Mouse (Mus musculus): Measurements from ENCODE around the gene Gpa33.

Gene Gpa33

DNA sequence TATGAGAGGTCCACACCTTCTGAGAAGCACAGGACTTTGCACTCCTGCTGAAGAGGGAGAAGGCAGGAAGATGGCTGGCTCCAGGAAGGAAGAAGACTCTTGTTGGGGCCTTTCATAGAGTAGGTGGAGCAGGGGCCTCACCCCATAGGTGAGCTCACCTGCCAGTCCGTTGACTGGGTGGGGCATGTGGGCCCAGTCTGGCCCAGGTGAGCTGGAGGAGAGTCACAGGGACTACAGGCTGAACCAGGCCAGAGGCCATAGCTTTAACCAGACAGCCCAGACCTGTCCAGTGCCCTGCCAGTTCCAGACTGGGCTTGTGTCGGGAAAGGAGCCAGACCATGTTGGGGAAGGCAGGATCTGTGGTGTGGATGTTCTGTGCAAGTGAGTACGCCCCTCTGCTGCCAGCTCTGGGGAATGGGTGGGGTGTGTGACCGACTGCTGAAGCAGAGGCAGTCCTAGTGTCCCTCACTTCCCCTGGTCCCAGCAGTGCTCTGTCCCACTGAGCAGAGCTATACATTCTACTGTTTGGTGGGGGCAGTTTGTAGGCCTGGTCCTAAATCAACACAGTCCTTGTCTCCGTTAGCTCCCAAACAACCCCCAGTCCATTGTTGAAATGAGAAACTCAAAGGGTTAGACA lies at the start of gene Gpa33:
TSS of gene Gpa33 (plus strand) at position 15 of the 637 bp plus-strand sequence.
- DNase-seq: no peak

DNA sequence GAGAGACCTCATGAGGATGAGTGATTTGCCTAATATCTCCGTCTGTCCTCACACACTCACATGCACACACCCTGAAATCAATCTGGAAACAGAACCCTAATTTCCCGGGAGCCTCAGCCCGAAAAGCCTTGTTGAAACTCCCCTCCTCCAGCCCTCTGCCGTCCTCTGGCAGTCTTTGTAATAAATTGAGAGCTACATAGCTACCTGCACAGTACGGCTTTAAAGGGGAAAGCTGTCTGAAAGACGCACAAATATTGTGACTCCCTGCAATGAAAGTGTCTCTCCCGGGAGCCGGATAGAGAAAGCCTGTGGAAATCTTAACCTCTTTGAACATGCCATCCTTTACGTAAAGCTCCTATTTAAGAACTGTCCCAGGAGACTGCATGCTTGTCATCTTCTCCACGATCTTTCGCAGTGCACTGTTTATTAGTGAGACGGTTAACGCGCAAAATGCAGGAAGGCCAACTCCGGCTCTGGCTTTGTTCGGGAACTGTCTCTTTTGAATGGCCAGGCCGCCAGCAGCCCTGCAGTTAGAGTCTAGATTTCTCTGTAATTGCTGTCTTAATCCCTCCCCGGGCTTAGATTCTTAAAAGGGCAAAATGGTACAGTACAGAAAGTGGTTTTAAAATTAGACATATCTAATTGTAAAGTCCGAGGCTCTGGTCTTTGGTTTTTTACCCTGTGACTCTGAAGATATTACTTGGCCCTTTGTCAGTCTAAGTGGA lies 41.4 kb upstream of the Gpa33 start:
- no peak for DNase-seq

DNA sequence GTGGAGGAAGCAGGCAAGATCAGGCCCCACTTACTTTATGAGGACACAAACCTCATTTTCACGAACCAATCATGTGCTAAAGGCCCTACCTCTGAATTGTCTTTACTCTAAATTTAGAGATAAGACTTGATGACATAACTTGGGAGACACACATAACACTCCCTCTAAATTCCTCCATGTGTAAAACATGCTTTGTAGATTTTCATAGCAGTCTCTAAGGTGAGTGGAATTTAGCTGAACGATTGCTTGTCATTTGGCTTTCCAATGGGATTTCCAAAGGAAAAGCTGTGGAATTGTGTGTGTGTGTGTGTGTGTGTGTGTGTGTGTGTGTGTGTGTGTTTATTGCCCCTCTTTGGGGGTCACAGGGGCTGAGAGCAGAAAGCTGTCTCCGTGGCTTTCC lies 40.7 kb upstream of the Gpa33 start:
- no peak for DNase-seq

DNA sequence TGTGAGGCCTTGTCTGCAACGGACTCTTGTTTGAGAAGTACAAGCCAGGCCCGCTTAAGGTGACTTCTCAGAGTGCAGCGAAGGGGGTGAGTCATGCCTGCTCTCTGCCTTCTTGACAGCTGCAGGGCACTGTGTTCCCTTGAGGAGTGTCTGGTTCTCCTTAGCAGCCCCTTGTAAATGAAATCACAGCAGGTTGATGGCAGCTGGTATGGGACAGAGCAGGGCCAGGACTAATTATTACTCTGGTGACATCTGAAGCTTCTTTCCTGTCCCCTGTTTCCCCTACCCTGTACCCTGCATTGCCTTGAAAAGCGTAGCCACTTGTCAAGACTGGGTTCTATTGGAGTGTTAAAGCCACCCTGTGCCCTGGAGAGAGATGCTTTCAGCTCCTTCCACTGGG lies 40.3 kb upstream of the Gpa33 start:
- DNase-seq: no peak

DNA sequence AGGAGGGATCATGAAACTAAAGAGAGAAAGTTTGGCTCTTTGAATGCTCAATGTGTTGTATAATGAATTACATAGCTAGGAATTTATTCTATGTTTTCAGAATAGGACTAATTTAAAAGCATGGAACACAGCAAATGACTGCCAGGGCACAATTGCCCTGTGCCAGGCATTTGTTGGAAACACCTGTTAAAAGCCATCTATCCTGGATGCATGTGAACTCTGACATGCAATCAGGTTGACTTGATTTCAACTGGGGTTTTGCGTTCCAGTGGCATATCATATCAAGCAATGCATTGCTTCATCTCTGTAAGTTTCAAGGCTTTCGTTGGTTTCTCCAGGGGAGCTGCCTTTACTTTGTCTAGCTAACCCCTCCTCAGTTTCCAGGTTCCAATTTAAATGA lies 39.7 kb upstream of the Gpa33 start:
- DNase-seq: no peak

DNA sequence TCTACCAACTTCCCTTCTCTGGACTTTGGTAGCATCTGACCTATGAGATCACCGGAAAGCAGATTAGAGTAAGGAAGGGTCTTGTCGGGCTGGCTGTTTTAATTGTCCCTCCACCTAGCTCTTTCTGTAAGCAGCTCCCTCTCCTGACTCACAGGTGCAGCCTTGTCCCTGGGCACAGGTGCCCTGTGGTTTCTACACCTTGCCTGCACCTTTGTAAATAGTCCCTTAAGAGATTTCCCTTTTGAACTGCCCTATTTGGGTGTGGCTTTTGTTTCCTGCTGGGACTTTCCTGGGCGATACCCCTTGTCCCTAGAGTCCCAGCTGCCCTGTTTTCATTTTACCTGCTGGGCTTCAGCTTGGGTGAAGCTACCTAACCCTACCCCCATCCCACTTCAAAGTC lies 35.6 kb upstream of the Gpa33 start:
- DNase-seq: no peak

DNA sequence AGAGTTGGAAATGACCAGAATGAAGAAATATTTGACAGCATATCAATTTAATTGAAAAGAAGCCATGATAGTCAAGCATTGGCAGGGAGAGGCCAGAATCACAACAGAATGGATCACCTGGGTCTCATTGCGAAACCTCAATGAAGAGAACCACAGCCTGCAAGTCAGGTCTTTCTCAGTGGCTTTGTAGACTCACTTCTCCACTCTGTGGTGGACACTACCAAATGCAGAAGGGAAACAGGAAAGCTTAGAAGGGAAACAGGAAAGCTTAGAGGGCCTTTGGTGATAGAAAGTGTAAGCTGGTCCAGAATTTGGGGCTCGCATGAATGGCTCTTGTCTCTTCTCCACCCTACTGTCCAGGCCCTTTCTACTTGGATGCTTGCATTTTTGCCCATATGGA lies 31.9 kb upstream of the Gpa33 start:
- DNase-seq: no peak

DNA sequence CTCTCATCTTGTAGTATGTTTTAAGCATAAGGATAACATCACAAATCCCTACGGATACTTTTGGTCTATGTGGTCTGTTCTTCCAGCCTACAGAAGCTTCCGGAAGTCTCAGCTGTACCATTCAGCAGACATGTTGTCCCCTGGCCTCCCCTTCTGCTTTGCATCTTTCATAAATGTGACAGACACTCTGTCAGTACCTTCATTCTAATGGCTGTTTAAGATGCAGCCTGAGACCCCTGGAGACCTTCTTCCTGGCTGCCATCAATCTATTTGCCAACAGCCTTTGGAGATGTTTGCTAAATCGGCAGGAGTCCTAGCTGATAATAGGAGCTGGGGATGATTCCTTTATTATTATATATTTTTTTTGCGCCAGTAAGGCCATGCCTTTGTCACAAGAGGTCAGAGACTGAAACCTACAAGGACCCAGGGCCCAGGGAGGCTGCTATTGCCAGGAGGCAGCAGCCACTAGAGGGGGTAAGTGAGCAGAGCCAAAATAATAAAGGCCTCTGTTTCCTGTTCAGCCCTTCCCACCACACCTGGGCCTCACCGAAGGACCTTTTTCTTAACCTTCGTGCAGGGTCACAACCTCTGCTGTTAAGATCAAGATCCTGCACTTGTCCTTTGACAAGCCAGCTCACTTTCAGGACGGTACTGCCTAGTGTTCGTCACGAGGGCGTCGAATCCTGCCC lies 27.0 kb upstream of the Gpa33 start:
- DNase-seq: peak; percentile 71

DNA sequence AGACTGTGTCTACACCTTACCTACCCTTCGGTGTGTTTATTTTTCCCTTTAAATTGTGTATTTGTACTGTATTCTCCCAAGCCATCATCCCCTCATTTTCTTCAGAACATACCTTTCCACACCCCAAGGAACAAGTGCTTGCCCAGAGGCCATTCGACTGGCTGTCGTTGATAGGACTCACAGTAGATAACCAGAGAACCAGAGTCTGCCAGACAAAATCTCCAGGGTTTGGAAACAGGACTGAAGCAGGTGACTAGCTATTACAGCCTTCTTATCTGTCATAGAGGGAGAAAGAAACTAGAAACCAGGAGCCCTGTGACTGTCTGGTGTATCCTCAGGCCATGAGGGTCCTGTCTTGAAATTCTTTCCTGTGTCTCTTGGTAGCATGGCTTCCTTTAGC lies 25.2 kb upstream of the Gpa33 start:
- DNase-seq: no peak

DNA sequence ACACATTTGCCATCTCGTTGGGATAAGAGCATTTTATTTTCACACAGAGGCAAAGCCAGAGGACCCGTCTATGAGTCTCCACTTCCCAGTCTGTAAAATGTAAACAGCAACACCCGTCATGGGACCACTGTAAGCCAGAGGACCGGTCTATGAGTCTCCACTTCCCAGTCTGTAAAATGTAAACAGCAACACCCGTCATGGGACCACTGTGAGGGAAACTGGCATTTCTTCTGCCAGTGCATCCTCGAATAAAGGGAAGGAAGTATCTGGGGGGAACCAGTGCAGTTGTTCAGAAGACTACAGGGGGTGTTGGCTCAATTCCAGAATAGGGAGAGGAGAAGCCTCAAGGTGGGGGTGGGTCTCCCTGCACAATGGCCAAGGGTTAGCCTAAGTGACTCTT lies 24.6 kb upstream of the Gpa33 start:
- no peak for DNase-seq

DNA sequence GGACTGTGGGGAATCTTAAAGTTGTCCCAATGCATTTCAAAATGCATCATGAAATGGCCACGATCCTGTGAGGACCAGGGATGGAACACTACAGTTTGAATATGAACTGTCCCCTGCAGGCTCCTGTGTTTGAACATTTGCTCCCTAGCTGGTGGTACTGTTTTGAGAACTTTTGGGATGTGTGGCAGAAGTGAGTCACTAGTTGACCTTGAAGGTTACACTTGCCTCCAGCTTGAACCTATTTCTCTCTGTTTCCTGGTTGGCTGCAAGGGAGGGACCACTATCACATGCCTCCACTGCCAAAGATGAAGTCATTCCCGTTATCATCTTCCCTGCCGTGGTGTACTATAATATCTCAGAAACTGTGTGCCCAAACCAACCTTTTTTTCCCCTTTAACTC lies 15.1 kb upstream of the Gpa33 start:
- DNase-seq: no peak

DNA sequence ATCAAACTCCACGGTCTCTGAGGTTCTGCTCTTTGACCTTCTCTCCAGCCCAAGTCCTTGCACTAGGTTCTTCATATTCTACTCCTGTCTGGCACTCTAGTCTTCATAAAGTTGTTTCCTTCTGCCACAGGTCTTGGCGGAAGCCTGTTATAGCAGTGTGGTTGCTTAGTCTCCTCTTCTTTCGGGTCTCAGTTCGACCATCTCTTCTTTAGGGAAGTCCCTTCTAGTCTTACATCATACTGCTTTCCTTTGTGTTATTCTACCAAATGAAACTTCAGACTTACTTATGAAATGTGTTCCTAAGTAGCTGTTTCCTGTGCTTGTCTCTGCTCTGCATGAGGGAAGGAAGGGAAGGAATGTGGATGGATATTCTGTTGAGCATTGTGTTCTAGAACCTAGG lies 14.3 kb upstream of the Gpa33 start:
- DNase-seq: no peak

DNA sequence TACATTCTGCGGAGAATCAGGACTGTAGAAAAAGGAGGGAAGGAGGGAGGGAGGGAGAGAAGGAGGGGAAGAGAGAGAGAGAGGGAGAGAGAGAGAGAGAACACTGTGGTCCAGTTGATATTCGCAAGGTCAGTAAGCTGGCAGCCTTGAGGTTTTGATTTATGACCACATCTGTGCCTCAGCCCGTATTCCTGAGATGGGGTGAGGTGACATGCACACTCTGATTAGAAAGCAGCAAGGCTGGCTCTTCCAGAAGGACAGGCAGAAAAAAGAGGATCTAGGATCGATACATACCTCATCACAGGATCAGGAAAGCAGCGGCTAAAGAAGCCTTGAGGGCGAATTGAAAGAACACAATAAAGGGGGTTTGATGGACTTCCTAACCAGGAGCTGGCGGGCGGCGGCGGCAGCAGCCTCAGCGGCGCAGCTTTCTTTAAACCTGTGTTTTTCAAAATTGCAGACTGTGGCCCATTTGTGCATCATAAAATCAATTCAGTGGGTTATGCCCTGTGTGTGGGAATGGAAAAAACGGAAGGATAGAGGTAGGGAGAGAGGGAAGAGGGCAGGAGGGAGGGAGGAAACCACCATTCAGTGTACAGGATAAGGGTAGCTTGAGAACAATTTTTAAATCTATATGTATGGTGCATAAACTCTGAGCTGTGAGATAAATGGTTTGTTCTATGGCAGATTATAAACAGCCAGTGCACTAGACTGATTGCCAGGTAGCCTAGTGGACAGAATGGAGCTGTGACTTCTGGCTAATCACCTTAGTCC lies 12.0 kb upstream of the Gpa33 start:
- no peak for DNase-seq

DNA sequence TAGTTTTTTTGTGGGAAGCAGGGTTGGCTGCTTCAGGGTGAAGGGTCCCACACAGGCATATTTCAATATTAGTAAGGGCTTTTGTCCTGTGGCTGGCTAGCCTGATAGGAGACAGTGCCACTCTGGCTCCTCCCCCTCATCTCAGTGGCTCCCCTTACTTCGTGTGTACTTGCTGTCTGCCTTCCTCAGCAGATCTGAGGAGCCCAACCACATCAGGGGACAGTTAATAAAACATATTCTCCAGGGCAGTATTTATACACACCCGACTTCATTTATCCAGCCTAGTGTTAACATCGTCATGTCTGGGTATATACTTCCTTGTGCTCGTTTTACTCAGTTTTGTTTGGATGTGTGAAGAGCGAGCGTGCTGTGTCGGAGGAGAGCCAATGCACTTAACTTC lies 7.9 kb upstream of the Gpa33 start:
- no peak for DNase-seq

DNA sequence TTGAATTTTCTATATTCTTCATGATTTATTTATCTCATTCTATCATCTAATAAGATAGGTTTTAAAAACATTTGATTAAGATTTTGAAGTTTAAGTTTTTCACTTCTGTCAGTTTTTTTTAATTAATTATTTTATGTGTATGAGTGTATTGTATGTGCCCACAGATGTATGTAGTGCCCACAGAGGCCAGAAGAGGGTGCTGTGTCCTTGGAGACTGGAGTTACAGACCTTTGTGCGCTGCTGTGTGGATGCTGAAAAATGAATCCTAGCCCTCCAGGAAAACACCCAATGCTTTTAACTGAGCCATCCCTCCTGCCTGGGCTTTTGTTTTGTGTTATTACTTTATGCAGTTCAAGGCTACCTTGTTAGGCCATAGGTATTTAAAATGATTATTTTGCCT lies 7.0 kb upstream of the Gpa33 start:
- no peak for DNase-seq

DNA sequence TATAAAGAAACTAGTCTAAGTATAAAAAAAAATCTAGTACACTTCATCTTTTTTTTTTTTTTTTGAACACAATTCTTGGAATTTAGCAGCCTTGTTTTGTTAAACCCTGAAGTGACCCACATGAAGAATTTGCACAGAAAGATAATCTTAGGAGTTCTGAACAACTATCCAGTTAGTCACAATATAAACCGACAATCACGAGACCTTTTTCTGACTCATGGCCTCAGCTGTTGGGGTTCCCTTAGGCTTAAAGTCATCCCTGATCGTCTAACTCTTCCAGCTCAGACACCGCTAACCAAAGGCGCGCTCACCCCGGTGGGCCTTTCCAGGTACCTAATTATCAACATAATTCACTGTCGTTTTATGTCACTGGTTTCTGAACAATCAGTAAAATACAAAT lies 6.3 kb upstream of the Gpa33 start:
- DNase-seq: no peak

DNA sequence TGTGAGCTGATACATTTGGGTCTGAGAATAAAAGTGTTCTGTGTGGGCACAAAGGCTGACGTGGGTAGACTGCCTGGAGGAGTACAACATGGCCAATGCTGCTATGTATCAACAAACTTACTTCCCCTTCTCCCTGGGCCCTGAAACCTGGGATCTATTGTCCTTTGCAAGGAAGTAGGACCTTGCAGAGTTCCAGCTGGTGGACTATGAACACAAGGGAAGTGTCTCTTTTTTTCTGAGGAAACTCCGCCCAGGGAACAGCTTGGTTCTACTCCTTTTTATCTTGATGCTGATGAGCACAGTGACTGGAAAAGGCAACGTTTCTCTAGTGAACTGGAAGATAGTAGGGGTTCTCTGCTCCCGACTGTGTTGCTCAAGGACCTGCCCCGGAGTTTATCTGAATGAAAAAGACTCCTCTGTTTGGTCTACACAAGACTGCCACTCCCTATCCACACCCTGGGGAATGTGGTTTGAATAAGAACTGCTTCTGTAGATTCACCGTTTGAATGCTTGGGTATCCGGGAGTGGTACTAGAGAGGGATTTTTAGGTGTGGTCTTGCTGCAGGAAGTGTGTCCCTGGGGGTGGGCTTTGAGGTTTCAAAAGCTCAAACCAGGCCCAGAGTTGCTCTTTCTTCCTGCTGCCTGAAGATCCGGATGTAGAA lies 5.0 kb upstream of the Gpa33 start:
- DNase-seq: no peak

DNA sequence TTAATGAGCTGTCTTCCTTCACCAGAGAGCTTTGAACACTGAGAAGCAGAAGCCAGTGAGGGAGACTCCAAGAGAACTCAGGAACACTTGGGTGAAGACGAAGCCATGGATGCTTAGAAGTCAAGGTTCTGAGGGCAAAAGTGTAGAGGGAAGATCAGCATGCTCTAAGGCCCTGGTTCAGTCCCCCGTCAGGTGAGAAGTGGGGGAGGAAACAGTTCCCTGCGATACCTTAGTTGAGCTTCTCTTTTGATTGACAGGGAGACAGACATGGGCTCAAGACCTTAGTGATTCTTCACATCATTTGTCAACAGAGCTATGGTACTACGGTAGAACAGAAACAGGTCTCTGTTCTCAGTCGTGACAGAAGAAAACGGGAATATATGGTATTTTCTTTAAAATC lies 3.7 kb upstream of the Gpa33 start:
- no peak for DNase-seq

DNA sequence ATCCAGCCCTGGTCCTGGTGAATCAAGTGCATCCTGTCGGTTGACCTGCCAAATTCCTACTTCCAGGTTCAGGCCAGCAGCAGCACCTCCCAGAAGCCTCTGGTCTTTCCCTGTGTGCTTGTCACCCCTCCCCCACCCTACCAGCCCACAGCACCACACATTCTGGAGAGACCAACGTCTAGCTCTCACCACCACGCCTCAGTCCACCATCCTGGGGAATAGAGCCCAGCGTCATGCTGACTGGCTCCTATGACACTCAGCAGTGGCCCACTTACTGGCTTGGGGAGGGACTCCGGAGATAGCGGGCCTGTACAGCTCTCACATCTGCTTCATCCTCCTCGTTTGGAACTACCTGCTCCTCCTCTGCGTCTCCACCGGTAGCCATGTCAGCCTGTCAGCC lies 3.2 kb upstream of the Gpa33 start:
- DNase-seq: no peak

DNA sequence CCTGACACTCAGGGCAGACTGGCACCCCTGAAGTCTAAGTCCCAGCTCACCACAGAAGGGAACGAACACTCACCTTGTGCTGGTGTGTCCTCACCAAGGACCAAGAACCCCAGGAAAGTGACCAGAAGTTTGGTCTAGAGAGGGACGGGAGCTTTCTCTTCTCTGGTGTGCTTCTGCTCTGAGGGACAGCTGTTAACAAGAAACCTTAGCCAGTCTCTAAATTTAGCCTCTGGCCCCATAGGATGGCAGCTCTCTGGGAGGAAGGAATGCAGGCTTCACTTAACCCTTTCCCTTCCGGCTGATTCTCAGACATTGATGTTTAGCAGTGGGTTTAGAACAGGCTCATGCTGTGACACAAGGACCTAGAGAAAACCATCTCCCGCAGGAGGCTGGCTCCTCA lies 2.3 kb upstream of the Gpa33 start, which contains the start of gene Dusp27:
TSS of gene Dusp27 (minus strand) at position 204 of the 400 bp plus-strand sequence.
- DNase-seq: no peak

DNA sequence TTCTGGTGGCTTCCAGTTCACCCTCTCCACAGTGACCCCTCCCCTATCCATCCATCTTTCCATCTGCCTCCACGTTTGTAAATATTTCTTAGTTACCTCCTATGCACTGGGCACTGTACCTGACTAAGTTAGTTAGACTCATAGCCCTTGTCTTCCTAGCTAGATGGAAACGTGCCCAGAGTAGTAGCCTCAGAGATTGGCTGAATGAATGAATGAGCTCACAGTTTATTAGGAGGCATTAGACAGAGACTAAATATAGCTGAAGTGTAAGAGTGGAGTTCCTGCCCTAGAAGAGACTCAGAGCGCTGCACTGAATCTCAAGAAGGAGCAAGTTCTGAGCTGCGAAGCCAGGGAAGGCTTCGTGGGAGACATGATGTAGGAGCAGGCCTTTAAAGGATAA lies 1.5 kb upstream of the Gpa33 start:
- DNase-seq: no peak

DNA sequence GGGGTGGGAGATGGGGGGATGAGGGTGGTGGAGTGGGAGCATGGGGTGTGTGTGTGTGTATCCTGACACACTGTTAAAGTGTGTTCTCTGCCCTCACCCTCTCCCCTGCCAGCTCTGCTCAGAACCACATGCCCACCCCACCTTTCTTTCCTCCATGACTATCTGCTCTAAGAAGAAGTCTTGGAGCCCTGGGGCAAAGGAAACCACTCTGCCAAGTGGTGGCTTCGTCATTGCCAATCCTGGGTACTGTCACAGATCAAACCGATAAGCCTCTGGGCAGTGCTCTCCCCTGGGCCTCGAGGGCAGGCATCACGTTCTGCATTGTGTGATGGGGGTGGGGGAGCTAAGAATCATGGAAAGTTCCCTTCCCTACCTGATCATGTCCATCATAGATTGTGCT lies 2.3 kb downstream of the Gpa33 start:
- no peak for DNase-seq
